In genomic region chr10:4069258-4069826, GRCm38 (mm10) we compare ENCODE assay signal across 23 mouse cellular contexts.
A peak's percentile ranks its signal among the peaks of the same experiment; 100 is the strongest.
DNase-seq lines count a peak whose midpoint lies in the region; ATAC-seq lines count a peak whose summit lies in the region.
"Had no signal": no experiment of that assay in that cellular context is flagged by ENCODE, and none has a peak within 500 bp of the region (broad histone marks: within the 10 kb centered on the region; RNA-seq: fewer than 3 reads in every experiment).

No protein-coding gene starts in this region.

- H3K9ac ChIP-seq in hindbrain, embryonic 16.5 days (ENCODE audit: low read depth, low read length): no peak overlapping the region
- no peak overlapping the region for H3K9ac ChIP-seq in hindbrain, embryonic 11.5 days (ENCODE audit: low read depth, low read length)
- no peak overlapping the region for H3K9ac ChIP-seq in lung, embryonic 16.5 days (ENCODE audit: low read length)
- H3K9ac ChIP-seq: heart, embryonic 12.5 days; hindbrain, embryonic 15.5 days; intestine, embryonic 15.5 days; liver, embryonic 14.5 days; midbrain, embryonic 12.5 days had no signal

- H3K4me1 ChIP-seq in hindbrain, embryonic 16.5 days (ENCODE audit: control insufficient read depth, insufficient read depth, low read depth, low read length): no peaks in the 10 kb centered on the region
- H3K4me1 ChIP-seq in hindbrain, embryonic 11.5 days (replicated peaks; ENCODE audit: control insufficient read depth, insufficient read depth, low read length): no peaks in the 10 kb centered on the region
- H3K4me1 ChIP-seq in lung, embryonic 16.5 days (replicated peaks; ENCODE audit: control insufficient read depth, insufficient read depth, low read length): peaks cover 16% of the 10 kb centered on the region; the same call in 1 of the 2 replicates
- H3K4me1 ChIP-seq: hindbrain, embryonic 15.5 days; intestine, embryonic 15.5 days; midbrain, embryonic 12.5 days had no signal

- H3K9me3 ChIP-seq in hindbrain, embryonic 16.5 days (ENCODE audit: control insufficient read depth, low read length): no peaks in the 10 kb centered on the region
- no peaks in the 10 kb centered on the region for H3K9me3 ChIP-seq in hindbrain, embryonic 11.5 days (ENCODE audit: control insufficient read depth, low read length)
- no peaks in the 10 kb centered on the region for H3K9me3 ChIP-seq in lung, embryonic 16.5 days (ENCODE audit: control insufficient read depth, low read length)
- H3K9me3 ChIP-seq: G1E; heart, embryonic 12.5 days; hindbrain, embryonic 15.5 days; intestine, embryonic 15.5 days; midbrain, embryonic 12.5 days had no signal

- no peak overlapping the region for H3K4me3 ChIP-seq in hindbrain, embryonic 16.5 days (ENCODE audit: low read length)
- no peak overlapping the region for H3K4me3 ChIP-seq in hindbrain, embryonic 11.5 days (ENCODE audit: low read depth, low read length)
- no peak overlapping the region for H3K4me3 ChIP-seq in lung, embryonic 16.5 days (ENCODE audit: low read length)
- H3K4me3 ChIP-seq: heart, adult 2 months; heart, embryonic 12.5 days; hindbrain, embryonic 15.5 days; intestine, embryonic 15.5 days; midbrain, embryonic 12.5 days had no signal

- peak; percentile 63 for DNase-seq in cerebellum, adult 9-10 months
- DNase-seq in cerebellum, adult 11 months: no peak
- DNase-seq in hindbrain, embryonic 11.5 days (ENCODE audit: low spot score): no peak
- DNase-seq in lung, postnatal 14 days: no peak
- peak; percentile 19 to 26 for DNase-seq in cerebellum, postnatal 36 days
- DNase-seq in thymus, postnatal 10 days (ENCODE audit: low spot score in 2 of 2): no peak
- DNase-seq: adrenal gland, adult 8-10 months; heart, adult 2 months; heart, postnatal 4 days; kidney, adult 9 months; kidney, postnatal 10 days; layer of hippocampus, postnatal 36 days; liver; lung, adult 2 months had no signal

- 73% methylated on average over 7 of the region's 7 CpGs for WGBS in hindbrain, embryonic 16.5 days
- WGBS in hindbrain, embryonic 11.5 days: 76% methylated on average over 7 of the region's 7 CpGs
- 64% methylated on average over 7 of the region's 7 CpGs for WGBS in lung, embryonic 16.5 days

- ATAC-seq in hindbrain, embryonic 16.5 days: peak; percentile 31; the same call in 1 of the 2 replicates
- ATAC-seq in hindbrain, embryonic 11.5 days (ENCODE audit: low FRiP score): no peak
- ATAC-seq in lung, embryonic 16.5 days (ENCODE audit: low read depth): peak; percentile 23; the same call in 1 of the 2 replicates
- ATAC-seq: forebrain, embryonic 14.5 days; intestine, embryonic 15.5 days had no signal

- no peaks in the 10 kb centered on the region for H3K27me3 ChIP-seq in hindbrain, embryonic 16.5 days (replicated peaks; ENCODE audit: control insufficient read depth, insufficient read depth, low read length)
- H3K27me3 ChIP-seq in hindbrain, embryonic 11.5 days (ENCODE audit: control insufficient read depth, insufficient read depth, low read length): no peaks in the 10 kb centered on the region
- no peaks in the 10 kb centered on the region for H3K27me3 ChIP-seq in lung, embryonic 16.5 days (ENCODE audit: control insufficient read depth, insufficient read depth, low read depth, low read length)
- H3K27me3 ChIP-seq: heart, embryonic 12.5 days; hindbrain, embryonic 15.5 days; intestine, embryonic 15.5 days; midbrain, embryonic 12.5 days had no signal

- no peaks in the 10 kb centered on the region for H3K36me3 ChIP-seq in hindbrain, embryonic 16.5 days (ENCODE audit: control insufficient read depth, insufficient read depth, low read length)
- H3K36me3 ChIP-seq in hindbrain, embryonic 11.5 days (ENCODE audit: control insufficient read depth, insufficient read depth, low read length): no peaks in the 10 kb centered on the region
- H3K36me3 ChIP-seq in lung, embryonic 16.5 days (ENCODE audit: control insufficient read depth, insufficient read depth, low read length): no peaks in the 10 kb centered on the region
- H3K36me3 ChIP-seq: hindbrain, embryonic 15.5 days; intestine, embryonic 15.5 days; midbrain, embryonic 12.5 days had no signal

- H3K27ac ChIP-seq in hindbrain, embryonic 16.5 days (ENCODE audit: low read depth, low read length): no peak overlapping the region
- H3K27ac ChIP-seq in hindbrain, embryonic 11.5 days (ENCODE audit: low read depth, low read length): no peak overlapping the region
- H3K27ac ChIP-seq in lung, embryonic 16.5 days (ENCODE audit: low read length): no peak overlapping the region
- H3K27ac ChIP-seq: heart, adult 2 months; hindbrain, embryonic 15.5 days; intestine, embryonic 15.5 days; liver, embryonic 14.5 days; midbrain, embryonic 12.5 days had no signal

- no peak overlapping the region for H3K4me2 ChIP-seq in hindbrain, embryonic 16.5 days (ENCODE audit: low read length)
- no peak overlapping the region for H3K4me2 ChIP-seq in hindbrain, embryonic 11.5 days (replicated peaks; ENCODE audit: low read depth, low read length)
- no peak overlapping the region for H3K4me2 ChIP-seq in lung, embryonic 16.5 days (ENCODE audit: low read depth, low read length)
- H3K4me2 ChIP-seq: heart, embryonic 12.5 days; hindbrain, embryonic 15.5 days; intestine, embryonic 15.5 days; midbrain, embryonic 12.5 days had no signal

Comparison
In these comparisons a context has a peak if more than half of its experiments do, and no peak if none do; other contexts are left out.
1. DNase-seq: peak in cerebellum, adult 9-10 months (single experiment) and cerebellum, postnatal 36 days (2 of 2); none in cerebellum, adult 11 months (single experiment), hindbrain, embryonic 11.5 days (single experiment), lung, postnatal 14 days (single experiment) and thymus, postnatal 10 days (0 of 2).